Comparison of ENCODE assay signal across 28 mouse cellular contexts in the genomic region with DNA sequence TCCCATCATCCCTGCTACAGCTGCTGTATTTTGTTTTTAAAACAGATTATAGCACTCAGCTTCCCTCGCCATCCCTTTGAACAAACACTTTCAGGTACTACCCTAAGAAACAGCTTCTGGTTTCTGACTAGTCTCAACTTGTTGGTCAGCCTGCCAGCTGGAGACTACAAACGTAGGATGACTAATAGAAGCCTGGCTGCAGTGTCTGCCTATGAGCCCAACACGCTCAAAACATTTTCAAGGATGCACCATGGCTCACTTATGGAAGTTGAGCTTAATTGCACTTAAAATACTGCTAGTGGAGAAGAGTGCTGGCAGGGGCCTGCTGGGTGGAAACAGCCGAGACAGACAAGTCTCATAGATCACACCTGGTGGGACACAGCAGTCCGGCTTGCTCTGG.
DNase-seq lines count a peak whose midpoint lies in the region; ATAC-seq lines count a peak whose summit lies in the region.
"Had no signal": no experiment of that assay in that cellular context is flagged by ENCODE, and none has a peak within 500 bp of the region (broad histone marks: within the 10 kb centered on the region; RNA-seq: fewer than 3 reads in every experiment).

No protein-coding gene starts in this region.

- no peaks in the 10 kb centered on the region for H3K4me1 ChIP-seq in heart, embryonic 12.5 days (replicated peaks)
- H3K4me1 ChIP-seq: forebrain, embryonic 10.5 days; forebrain, embryonic 15.5 days; heart, embryonic 10.5 days; hindbrain, embryonic 12.5 days; intestine, embryonic 15.5 days; limb, embryonic 13.5 days; lung, embryonic 15.5 days; midbrain, embryonic 10.5 days; midbrain, embryonic 15.5 days; neural tube, embryonic 15.5 days had no signal

- no peaks in the 10 kb centered on the region for H3K9me3 ChIP-seq in heart, embryonic 12.5 days (replicated peaks)
- H3K9me3 ChIP-seq: forebrain, embryonic 10.5 days; forebrain, embryonic 15.5 days; heart, embryonic 10.5 days; hindbrain, embryonic 12.5 days; intestine, embryonic 15.5 days; limb, embryonic 13.5 days; lung, embryonic 15.5 days; midbrain, embryonic 10.5 days; midbrain, embryonic 15.5 days; neural tube, embryonic 15.5 days had no signal

- H3K4me2 ChIP-seq in heart, embryonic 12.5 days: no peak overlapping the region
- H3K4me2 ChIP-seq: forebrain, embryonic 15.5 days; hindbrain, embryonic 12.5 days; intestine, embryonic 15.5 days; limb, embryonic 13.5 days; liver, embryonic 11.5 days; lung, embryonic 15.5 days; midbrain, embryonic 15.5 days; neural tube, embryonic 15.5 days had no signal

- ATAC-seq in heart, embryonic 12.5 days (ENCODE audit: insufficient number of reproducible peaks, low FRiP score): no peak
- ATAC-seq: forebrain, embryonic 15.5 days; hindbrain, postnatal 0 days; intestine, embryonic 15.5 days; midbrain, embryonic 15.5 days; Patski had no signal

- no peaks in the 10 kb centered on the region for H3K27me3 ChIP-seq in heart, embryonic 12.5 days (replicated peaks)
- H3K27me3 ChIP-seq: forebrain, embryonic 15.5 days; hindbrain, embryonic 12.5 days; intestine, embryonic 15.5 days; limb, embryonic 13.5 days; lung, embryonic 15.5 days; midbrain, embryonic 15.5 days; neural tube, embryonic 15.5 days; Patski had no signal

- WGBS in heart, embryonic 12.5 days: 69% methylated on average over 5 of the region's 5 CpGs

- DNase-seq in adrenal gland, adult 2 months: peak; percentile 10
- DNase-seq in adrenal gland, adult 8-10 months: no peak
- DNase-seq in heart, adult 11 months: peak; percentile 40
- peak; percentile 1 to 2 for DNase-seq in urinary bladder, adult 18-20 months (ENCODE audit: low spot score in 2 of 2)
- DNase-seq in urinary bladder, postnatal 25 days (ENCODE audit: low spot score): no peak
- DNase-seq in telencephalon, adult 2 months (ENCODE audit: low read depth, low spot score): peak; percentile 12
- DNase-seq in ovary, postnatal 10 days (ENCODE audit: low spot score): no peak
- DNase-seq: cerebellum, adult 18-20 months; cerebellum, postnatal 14 days; gastrocnemius, postnatal 14 days; heart, postnatal 36 days; kidney, adult 2 months; kidney, postnatal 36 days had no signal

- no peak overlapping the region for H3K9ac ChIP-seq in heart, embryonic 12.5 days
- H3K9ac ChIP-seq: forebrain, embryonic 15.5 days; hindbrain, embryonic 12.5 days; intestine, embryonic 15.5 days; limb, embryonic 13.5 days; lung, embryonic 15.5 days; midbrain, embryonic 15.5 days; neural tube, embryonic 15.5 days had no signal

- H3K4me3 ChIP-seq in heart, embryonic 12.5 days: no peak overlapping the region
- H3K4me3 ChIP-seq: forebrain, embryonic 10.5 days; forebrain, embryonic 15.5 days; heart, embryonic 10.5 days; hindbrain, embryonic 12.5 days; intestine, embryonic 15.5 days; limb, embryonic 13.5 days; lung, embryonic 15.5 days; midbrain, embryonic 10.5 days; midbrain, embryonic 15.5 days; neural tube, embryonic 15.5 days had no signal

- H3K36me3 ChIP-seq in heart, embryonic 12.5 days: no peaks in the 10 kb centered on the region
- H3K36me3 ChIP-seq: forebrain, embryonic 10.5 days; forebrain, embryonic 15.5 days; G1E; heart, embryonic 10.5 days; hindbrain, embryonic 12.5 days; intestine, embryonic 15.5 days; limb, embryonic 13.5 days; lung, embryonic 15.5 days; midbrain, embryonic 10.5 days; midbrain, embryonic 15.5 days; neural tube, embryonic 15.5 days had no signal

- no peak overlapping the region for H3K27ac ChIP-seq in heart, embryonic 12.5 days (ENCODE audit: poor library complexity, severe bottlenecking)
- H3K27ac ChIP-seq: forebrain, embryonic 10.5 days; forebrain, embryonic 15.5 days; heart, embryonic 10.5 days; hindbrain, embryonic 12.5 days; hindbrain, postnatal 0 days; intestine, embryonic 15.5 days; limb, embryonic 13.5 days; lung, embryonic 15.5 days; midbrain, embryonic 10.5 days; midbrain, embryonic 15.5 days; neural tube, embryonic 15.5 days had no signal

Comparison
In these comparisons a context has a peak if more than half of its experiments do, and no peak if none do; other contexts are left out.
1. DNase-seq: peak in adrenal gland, adult 2 months (single experiment), heart, adult 11 months (single experiment), urinary bladder, adult 18-20 months (2 of 2) and telencephalon, adult 2 months (single experiment); none in adrenal gland, adult 8-10 months (single experiment), urinary bladder, postnatal 25 days (single experiment) and ovary, postnatal 10 days (single experiment).